Mouse (Mus musculus): ENCODE results near the gene Crispld2. TPM values are rescaled to one million over a fixed set of nuclear protein-coding genes. Genes with fewer than 3 reads are reported as not detected.

The Crispld2 gene
- polyA plus RNA-seq, 1 experiment from 2014 or later, result 2.3 TPM

DNA sequence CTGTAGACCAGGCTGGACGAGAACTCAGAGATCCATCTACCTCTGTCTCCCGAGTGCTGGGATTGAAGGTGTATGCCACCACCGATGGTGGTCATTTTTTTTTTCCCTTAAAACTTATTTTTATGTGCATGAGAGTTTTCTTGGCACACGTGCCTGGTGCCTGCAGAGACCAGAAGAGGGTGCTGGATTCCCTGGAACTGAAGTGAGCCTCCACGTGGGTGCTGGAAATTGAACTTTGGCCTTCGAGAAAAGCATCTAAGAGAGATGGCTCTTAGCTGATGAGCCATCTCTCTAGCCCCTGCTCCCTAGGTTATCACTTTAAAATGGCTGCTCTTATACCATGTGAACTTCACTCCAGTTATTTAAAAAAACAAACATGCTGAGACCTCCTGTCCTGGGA is 82.3 kb downstream of the Crispld2 start:
- H3K9ac ChIP-seq (ENCODE audit: low read length), result no peak overlapping the region
- no peaks in the 10 kb centered on the region for H3K36me3 ChIP-seq (ENCODE audit: control insufficient read depth, insufficient read depth, low read length)
- DNase-seq (ENCODE audit: low spot score, missing footprints) (no peak), ATAC-seq (ENCODE audit: low FRiP score) (no peak)
- H3K27me3 ChIP-seq (ENCODE audit: control insufficient read depth, insufficient read depth, low read length), result no peaks in the 10 kb centered on the region
- no peaks in the 10 kb centered on the region for H3K9me3 ChIP-seq (ENCODE audit: control insufficient read depth, low read length)
- no peaks in the 10 kb centered on the region for H3K4me1 ChIP-seq (ENCODE audit: control insufficient read depth, insufficient read depth, low read length)
- no peak overlapping the region for H3K27ac ChIP-seq (ENCODE audit: low read depth, low read length)
- no peak overlapping the region for H3K4me2 ChIP-seq
- WGBS, result 81% methylated on average over 6 of the region's 6 CpGs
- H3K4me3 ChIP-seq (ENCODE audit: low read depth, low read length), result no peak overlapping the region

DNA sequence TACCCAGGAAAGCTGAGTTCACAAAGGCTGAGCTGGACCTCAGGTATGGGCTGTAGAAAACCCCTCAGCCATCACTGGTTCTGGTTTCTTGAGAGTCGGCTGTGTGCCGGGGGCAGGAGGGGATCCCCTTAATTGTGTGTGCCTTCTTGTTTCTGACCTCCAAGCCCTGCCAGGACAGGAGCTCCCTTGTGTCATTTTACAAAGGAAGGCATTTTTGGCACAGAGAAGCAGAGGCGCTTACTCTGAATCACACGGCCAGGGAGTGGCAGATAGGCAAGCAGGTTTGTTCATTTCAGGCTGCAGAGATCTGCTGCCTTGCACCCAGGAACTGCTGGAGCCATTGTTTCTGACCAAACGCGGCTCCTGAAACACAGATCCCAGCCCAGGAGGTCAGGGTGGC is 83.1 kb downstream of the Crispld2 start:
- H3K9me3 ChIP-seq (ENCODE audit: control insufficient read depth, low read length), result no peaks in the 10 kb centered on the region

GRCm38 (mm10) chr8:120078080-120078479 is 85.8 kb downstream of the Crispld2 start:
- DNase-seq (ENCODE audit: low spot score, missing footprints) (peak; percentile 96), ATAC-seq (ENCODE audit: low FRiP score) (peak; percentile 69; the same call in 1 of the 2 replicates)
- Histone ChIP-seq H3K4me2 (no peak overlapping the region), H3K4me1 (ENCODE audit: control insufficient read depth, insufficient read depth, low read length) (no peaks in the 10 kb centered on the region), H3K27me3 (ENCODE audit: control insufficient read depth, insufficient read depth, low read length) (no peaks in the 10 kb centered on the region), H3K9ac (ENCODE audit: low read length) (no peak overlapping the region), H3K36me3 (ENCODE audit: control insufficient read depth, insufficient read depth, low read length) (peaks cover 8% of the 10 kb centered on the region), H3K4me3 (ENCODE audit: low read depth, low read length) (no peak overlapping the region), H3K27ac (ENCODE audit: low read depth, low read length) (no peak overlapping the region), H3K9me3 (ENCODE audit: control insufficient read depth, low read length) (no peaks in the 10 kb centered on the region)
- WGBS, result 19% methylated on average over 10 of the region's 10 CpGs

More for the DNA sequence above, 83.1 kb downstream of the Crispld2 start:
- WGBS, result 50% methylated on average over 6 of the region's 6 CpGs
- Histone ChIP-seq H3K27ac (ENCODE audit: low read depth, low read length) (no peak overlapping the region), H3K27me3 (ENCODE audit: control insufficient read depth, insufficient read depth, low read length) (no peaks in the 10 kb centered on the region), H3K4me2 (no peak overlapping the region), H3K36me3 (ENCODE audit: control insufficient read depth, insufficient read depth, low read length) (no peaks in the 10 kb centered on the region), H3K4me1 (ENCODE audit: control insufficient read depth, insufficient read depth, low read length) (no peaks in the 10 kb centered on the region), H3K4me3 (ENCODE audit: low read depth, low read length) (no peak overlapping the region), H3K9ac (ENCODE audit: low read length) (peak overlapping the region; percentile 7; the same call in 1 of the 2 replicates)
- no peak for DNase-seq (ENCODE audit: low spot score, missing footprints)
- no peak for ATAC-seq (ENCODE audit: low FRiP score)

GRCm38 (mm10) chr8:120079361-120079760 is 87.1 kb downstream of the Crispld2 start:
- Histone ChIP-seq H3K9ac (ENCODE audit: low read length) (no peak overlapping the region), H3K27ac (ENCODE audit: low read depth, low read length) (no peak overlapping the region), H3K36me3 (ENCODE audit: control insufficient read depth, insufficient read depth, low read length) (peaks cover 8% of the 10 kb centered on the region), H3K4me3 (ENCODE audit: low read depth, low read length) (no peak overlapping the region), H3K9me3 (ENCODE audit: control insufficient read depth, low read length) (no peaks in the 10 kb centered on the region), H3K4me1 (ENCODE audit: control insufficient read depth, insufficient read depth, low read length) (no peaks in the 10 kb centered on the region), H3K4me2 (no peak overlapping the region), H3K27me3 (ENCODE audit: control insufficient read depth, insufficient read depth, low read length) (no peaks in the 10 kb centered on the region)
- WGBS, result 66% methylated on average over 5 of the region's 5 CpGs
- no peak for ATAC-seq (ENCODE audit: low FRiP score)
- no peak for DNase-seq (ENCODE audit: low spot score, missing footprints)

- ATAC-seq (ENCODE audit: low FRiP score) (no peak), DNase-seq (ENCODE audit: low spot score, missing footprints) (no peak)
- H3K4me3 ChIP-seq (ENCODE audit: low read depth, low read length), result no peak overlapping the region
- no peak overlapping the region for H3K27ac ChIP-seq (ENCODE audit: low read depth, low read length)
- H3K27me3 ChIP-seq (ENCODE audit: control insufficient read depth, insufficient read depth, low read length), result no peaks in the 10 kb centered on the region
- H3K4me1 ChIP-seq (ENCODE audit: control insufficient read depth, insufficient read depth, low read length), result no peaks in the 10 kb centered on the region
- H3K36me3 ChIP-seq (ENCODE audit: control insufficient read depth, insufficient read depth, low read length), result peaks cover 26% of the 10 kb centered on the region
- H3K4me2 ChIP-seq, result no peak overlapping the region
- H3K9me3 ChIP-seq (ENCODE audit: control insufficient read depth, low read length), result no peaks in the 10 kb centered on the region
- no peak overlapping the region for H3K9ac ChIP-seq (ENCODE audit: low read length)
- 95% methylated on average over 8 of the region's 8 CpGs for WGBS
Measured at GRCm38 (mm10) chr8:120083261-120083660, 91.0 kb downstream of the Crispld2 start.

DNA sequence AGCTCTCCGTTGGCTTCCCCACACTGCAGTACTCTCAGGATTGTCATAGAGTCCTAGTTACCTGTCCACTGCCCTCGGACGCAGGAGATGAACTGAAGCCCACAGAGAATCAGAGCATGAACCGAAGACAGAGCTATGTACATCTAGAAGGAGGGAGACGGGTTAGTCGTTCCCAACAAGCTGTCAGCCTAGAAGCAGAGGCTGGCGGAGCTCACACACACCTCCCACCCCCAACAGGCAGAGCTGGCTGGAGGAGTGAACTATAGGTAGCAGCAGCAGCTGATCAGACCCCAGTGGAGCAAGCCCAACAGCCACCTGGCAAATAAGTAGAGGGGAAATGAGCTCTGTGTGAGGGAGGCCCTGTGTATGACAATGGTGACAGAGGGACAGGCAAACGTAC is 92.5 kb downstream of the Crispld2 start:
- Histone ChIP-seq H3K9me3 (ENCODE audit: control insufficient read depth, low read length) (no peaks in the 10 kb centered on the region), H3K36me3 (ENCODE audit: control insufficient read depth, insufficient read depth, low read length) (peaks cover 26% of the 10 kb centered on the region), H3K4me3 (ENCODE audit: low read depth, low read length) (no peak overlapping the region), H3K4me1 (ENCODE audit: control insufficient read depth, insufficient read depth, low read length) (no peaks in the 10 kb centered on the region), H3K9ac (ENCODE audit: low read length) (no peak overlapping the region), H3K27ac (ENCODE audit: low read depth, low read length) (no peak overlapping the region), H3K4me2 (no peak overlapping the region), H3K27me3 (ENCODE audit: control insufficient read depth, insufficient read depth, low read length) (no peaks in the 10 kb centered on the region)
- ATAC-seq (ENCODE audit: low FRiP score) (no peak), DNase-seq (ENCODE audit: low spot score, missing footprints) (no peak)
- 90% methylated on average over 8 of the region's 8 CpGs for WGBS

GRCm38 (mm10) chr8:120089511-120089910 is 97.3 kb downstream of the Crispld2 start:
- H3K4me3 ChIP-seq (ENCODE audit: low read depth, low read length), result no peak overlapping the region
- no peaks in the 10 kb centered on the region for H3K4me1 ChIP-seq (ENCODE audit: control insufficient read depth, insufficient read depth, low read length)
- no peaks in the 10 kb centered on the region for H3K27me3 ChIP-seq (ENCODE audit: control insufficient read depth, insufficient read depth, low read length)
- no peak overlapping the region for H3K27ac ChIP-seq (ENCODE audit: low read depth, low read length)
- 88% methylated on average over 7 of the region's 7 CpGs for WGBS
- peaks cover 31% of the 10 kb centered on the region for H3K36me3 ChIP-seq (ENCODE audit: control insufficient read depth, insufficient read depth, low read length)
- no peak for ATAC-seq (ENCODE audit: low FRiP score)
- no peak overlapping the region for H3K9ac ChIP-seq (ENCODE audit: low read length)
- H3K4me2 ChIP-seq, result no peak overlapping the region
- no peaks in the 10 kb centered on the region for H3K9me3 ChIP-seq (ENCODE audit: control insufficient read depth, low read length)
- no peak for DNase-seq (ENCODE audit: low spot score, missing footprints)

GRCm38 (mm10) chr8:120091032-120091431 is 98.8 kb downstream of the Crispld2 start:
- no peak for DNase-seq (ENCODE audit: low spot score, missing footprints)
- H3K27me3 ChIP-seq (ENCODE audit: control insufficient read depth, insufficient read depth, low read length), result no peaks in the 10 kb centered on the region
- H3K9me3 ChIP-seq (ENCODE audit: control insufficient read depth, low read length), result no peaks in the 10 kb centered on the region
- no peak for ATAC-seq (ENCODE audit: low FRiP score)
- H3K4me2 ChIP-seq, result no peak overlapping the region
- no peak overlapping the region for H3K4me3 ChIP-seq (ENCODE audit: low read depth, low read length)
- H3K9ac ChIP-seq (ENCODE audit: low read length), result no peak overlapping the region
- peaks cover 27% of the 10 kb centered on the region for H3K36me3 ChIP-seq (ENCODE audit: control insufficient read depth, insufficient read depth, low read length)
- WGBS, result 93% methylated on average over 3 of the region's 3 CpGs
- no peak overlapping the region for H3K27ac ChIP-seq (ENCODE audit: low read depth, low read length)
- no peaks in the 10 kb centered on the region for H3K4me1 ChIP-seq (ENCODE audit: control insufficient read depth, insufficient read depth, low read length)

DNA sequence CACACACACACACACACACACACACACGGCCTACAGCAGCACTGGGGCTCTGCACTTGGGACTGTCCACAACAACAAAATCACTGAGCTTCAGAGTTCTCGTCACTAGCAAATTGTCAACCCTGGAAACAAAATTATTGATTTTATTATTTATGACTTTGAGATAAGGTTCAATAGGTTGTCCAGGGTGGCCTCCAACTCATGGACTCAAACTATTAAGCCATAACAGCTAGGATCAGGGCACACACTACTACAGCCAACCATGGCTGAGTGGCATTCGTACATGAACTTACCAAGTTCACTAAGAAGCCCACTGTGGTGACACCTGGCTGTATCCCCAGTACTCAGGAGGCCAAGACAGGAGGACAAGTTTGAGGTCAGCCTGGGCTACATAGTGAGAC is 100.9 kb downstream of the Crispld2 start:
- H3K4me2 ChIP-seq, result no peak overlapping the region
- peaks cover 12% of the 10 kb centered on the region; the same call in 1 of the 2 replicates for H3K36me3 ChIP-seq (ENCODE audit: control insufficient read depth, insufficient read depth, low read length)
- DNase-seq (ENCODE audit: low spot score, missing footprints) (peak; percentile 69), ATAC-seq (ENCODE audit: low FRiP score) (no peak)
- H3K4me3 ChIP-seq (ENCODE audit: low read depth, low read length), result no peak overlapping the region
- no peaks in the 10 kb centered on the region; the same call in 1 of the 2 replicates for H3K27me3 ChIP-seq (ENCODE audit: control insufficient read depth, insufficient read depth, low read length)
- 90% methylated on average over 3 of the region's 3 CpGs for WGBS
- H3K4me1 ChIP-seq (ENCODE audit: control insufficient read depth, insufficient read depth, low read length), result no peaks in the 10 kb centered on the region
- H3K9me3 ChIP-seq (ENCODE audit: control insufficient read depth, low read length), result no peaks in the 10 kb centered on the region
- H3K27ac ChIP-seq (ENCODE audit: low read depth, low read length), result no peak overlapping the region
- H3K9ac ChIP-seq (ENCODE audit: low read length), result no peak overlapping the region
